33 mouse cellular contexts compared by ENCODE assay signal in the genomic region with DNA sequence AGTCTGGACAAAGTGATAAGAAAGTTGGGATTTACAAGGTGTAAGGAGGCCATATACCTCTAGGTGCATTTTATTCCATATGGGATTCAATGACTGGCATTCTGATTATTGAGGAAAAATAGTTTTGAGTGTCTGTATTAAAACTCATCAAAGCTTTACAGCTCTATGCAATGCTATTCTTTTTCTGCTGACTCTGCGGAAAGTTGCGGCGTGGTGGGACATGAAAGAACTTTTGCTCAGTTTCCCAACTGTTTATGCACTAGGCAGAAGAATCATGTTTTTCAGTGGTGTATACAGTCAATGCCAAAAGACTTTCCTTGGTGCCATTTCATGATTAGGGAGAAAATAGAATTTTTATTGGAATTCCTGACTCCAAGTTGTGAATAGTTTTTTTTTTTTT.
"Had no signal": no experiment of that assay in that cellular context is flagged by ENCODE, and none has a peak within 500 bp of the region (broad histone marks: within the 10 kb centered on the region; RNA-seq: fewer than 3 reads in every experiment).

No protein-coding gene starts in this region.

- H3K4me1 ChIP-seq: heart, embryonic 12.5 days; heart, embryonic 13.5 days; heart, embryonic 15.5 days; hindbrain, embryonic 10.5 days; hindbrain, embryonic 12.5 days; hindbrain, embryonic 13.5 days; hindbrain, embryonic 15.5 days; intestine, embryonic 15.5 days; kidney, embryonic 15.5 days had no signal

- H3K27ac ChIP-seq: heart, embryonic 13.5 days; heart, embryonic 15.5 days; hindbrain, embryonic 10.5 days; hindbrain, embryonic 12.5 days; hindbrain, embryonic 13.5 days; hindbrain, embryonic 14.5 days; hindbrain, embryonic 15.5 days; hindbrain, postnatal 0 days; intestine, embryonic 15.5 days; kidney, embryonic 15.5 days; kidney, postnatal 0 days; layer of hippocampus, adult 2 months; left cerebral cortex, adult 2 months had no signal

- H3K27me3 ChIP-seq: heart, embryonic 12.5 days; heart, embryonic 13.5 days; heart, embryonic 15.5 days; hindbrain, embryonic 12.5 days; hindbrain, embryonic 13.5 days; hindbrain, embryonic 15.5 days; intestine, embryonic 15.5 days; kidney, embryonic 15.5 days had no signal

- ATAC-seq: hindbrain, embryonic 16.5 days; hindbrain, postnatal 0 days; inflammation-experienced regulatory T-cells, adult 6 months; intestine, postnatal 0 days had no signal

- H3K9ac ChIP-seq: heart, embryonic 12.5 days; heart, embryonic 13.5 days; heart, embryonic 15.5 days; hindbrain, embryonic 12.5 days; hindbrain, embryonic 13.5 days; hindbrain, embryonic 14.5 days; hindbrain, embryonic 15.5 days; intestine, embryonic 15.5 days; kidney, embryonic 15.5 days had no signal

- H3K9me3 ChIP-seq: heart, embryonic 12.5 days; heart, embryonic 13.5 days; heart, embryonic 15.5 days; hindbrain, embryonic 10.5 days; hindbrain, embryonic 12.5 days; hindbrain, embryonic 13.5 days; hindbrain, embryonic 15.5 days; intestine, embryonic 15.5 days; kidney, embryonic 15.5 days had no signal

- DNase-seq: heart, postnatal 10 days; heart, postnatal 14 days; heart, postnatal 36 days; heart, postnatal 4 days; kidney, adult 11 months; kidney, adult 2 months; kidney, adult 8-10 months; kidney, adult 9 months; kidney, postnatal 10 days; kidney, postnatal 14 days; kidney, postnatal 25 days; kidney, postnatal 36 days; kidney, postnatal 4 days; layer of hippocampus, adult 9-11 months; layer of hippocampus, postnatal 36 days had no signal

- H3K4me3 ChIP-seq: heart, embryonic 12.5 days; heart, embryonic 13.5 days; heart, embryonic 15.5 days; hindbrain, embryonic 10.5 days; hindbrain, embryonic 12.5 days; hindbrain, embryonic 13.5 days; hindbrain, embryonic 15.5 days; intestine, embryonic 15.5 days; kidney, embryonic 15.5 days; layer of hippocampus, adult 2 months; left cerebral cortex, adult 2 months had no signal

- H3K4me2 ChIP-seq: heart, embryonic 11.5 days; heart, embryonic 12.5 days; heart, embryonic 13.5 days; heart, embryonic 15.5 days; hindbrain, embryonic 12.5 days; hindbrain, embryonic 13.5 days; hindbrain, embryonic 14.5 days; hindbrain, embryonic 15.5 days; intestine, embryonic 15.5 days; kidney, embryonic 15.5 days had no signal

- H3K36me3 ChIP-seq: heart, embryonic 12.5 days; heart, embryonic 13.5 days; heart, embryonic 15.5 days; hindbrain, embryonic 10.5 days; hindbrain, embryonic 12.5 days; hindbrain, embryonic 13.5 days; hindbrain, embryonic 15.5 days; intestine, embryonic 15.5 days; kidney, embryonic 15.5 days had no signal
